Mouse (Mus musculus) forebrain, embryonic 14.5 days (tissue): ENCODE data around the gene Ppard. TPM values are rescaled to one million over a fixed set of nuclear protein-coding genes. Genes with fewer than 3 reads are reported as not detected.
"Not testable (repeated sequence)": the region's sequence is repeated elsewhere in the genome, so short reads cannot be mapped to it uniquely, and the experiment has no call there.

Experiments
- ATAC-seq: fragments of 200-750 bp; cut with Nextera tagmentation; 2 replicates; pipeline ENCODE4 v1.8.0; 2017; ENCODE audit warnings: mild to moderate bottlenecking, moderate library complexity
- DNase-seq: peaks from one replicate; pipeline ENCODE4 v3.0.0-alpha.2; 2015; ENCODE audit warnings: low spot score
- H3K27ac ChIP-seq: fragments of 300-500 bp; sonication (generic); 2 replicates; pipeline ENCODE4 v1.5.1; 2014; ENCODE audit warnings: low read depth, mild to moderate bottlenecking, control low read depth, low read length, moderate library complexity
- H3K27me3 ChIP-seq: fragments of 300-500 bp; sonication (generic); replicated peaks from 2 replicates; pipeline ENCODE4 v1.6.1; 2014; ENCODE audit warnings: low read length, control low read depth, mixed read lengths; ENCODE audit not compliant: control insufficient read depth, insufficient read depth
- H3K36me3 ChIP-seq: fragments of 300-500 bp; sonication (generic); 2 replicates; pipeline ENCODE4 v1.6.1; 2014; ENCODE audit warnings: low read length, control low read depth; ENCODE audit not compliant: control insufficient read depth, insufficient read depth
- H3K4me1 ChIP-seq: fragments of 300-500 bp; sonication (generic); 2 replicates; pipeline ENCODE4 v1.6.1; 2014; ENCODE audit warnings: antibody characterized with exemption, low read length, control low read depth; ENCODE audit not compliant: control insufficient read depth, insufficient read depth
- H3K4me2 ChIP-seq: fragments of 300-500 bp; sonication (generic); 2 replicates; pipeline ENCODE4 v1.6.1; 2014; ENCODE audit warnings: mild to moderate bottlenecking, control low read depth, low read length
- H3K4me3 ChIP-seq: fragments of 300-500 bp; sonication (generic); 2 replicates; pipeline ENCODE4 v1.5.1; 2014; ENCODE audit warnings: low read depth, low read length, control low read depth
- H3K9ac ChIP-seq: fragments of 300-500 bp; sonication (generic); 2 replicates; pipeline ENCODE4 v1.6.1; 2014; ENCODE audit warnings: mild to moderate bottlenecking, low read length, control low read depth, moderate library complexity
- H3K9me3 ChIP-seq: fragments of 300-500 bp; sonication (generic); replicated peaks from 2 replicates; pipeline ENCODE4 v1.6.1; 2016; ENCODE audit warnings: low read length, control low read depth, mixed read lengths; ENCODE audit not compliant: control insufficient read depth
- WGBS: fragments of 180-500 bp; shearing (Covaris S2); extraction: QIAGEN DNeasy Blood & Tissue Kit; methylation state at CpG from one replicate; pipeline ENCODE4 v1.1.7; 2014; 5-methylcytosine and 5-hydroxymethylcytosine counted together
- polyA plus RNA-seq: library from polyadenylated mRNA; unstranded; fragments of >200 nt; fragmentation: Nextera tagmentation; extraction: Ambion mirVana; gene quantifications from 2 replicates; pipeline ENCODE4 v1.2.1, GENCODE M21; 2014

Ppard gene
- polyA plus RNA-seq, 1 experiment from 2014 or later: 1.8 TPM

- no peak for ATAC-seq
- WGBS: 87% methylated on average over 9 of the region's 9 CpGs
- Histone ChIP-seq H3K4me2 (no peak overlapping the region), H3K9ac (no peak overlapping the region), H3K36me3 (peaks cover 35% of the 10 kb centered on the region), H3K4me3 (no peak overlapping the region), H3K27me3 (no peaks in the 10 kb centered on the region), H3K9me3 (no peaks in the 10 kb centered on the region), H3K4me1 (0 out of 2 replicates have a peak, but pooled peaks cover 8% of the 10 kb centered on the region), H3K27ac (no peak overlapping the region)
- no peak for DNase-seq
Measured at GRCm38 (mm10) chr17:28317725-28318124, 85.2 kb downstream of the Ppard start.

DNA sequence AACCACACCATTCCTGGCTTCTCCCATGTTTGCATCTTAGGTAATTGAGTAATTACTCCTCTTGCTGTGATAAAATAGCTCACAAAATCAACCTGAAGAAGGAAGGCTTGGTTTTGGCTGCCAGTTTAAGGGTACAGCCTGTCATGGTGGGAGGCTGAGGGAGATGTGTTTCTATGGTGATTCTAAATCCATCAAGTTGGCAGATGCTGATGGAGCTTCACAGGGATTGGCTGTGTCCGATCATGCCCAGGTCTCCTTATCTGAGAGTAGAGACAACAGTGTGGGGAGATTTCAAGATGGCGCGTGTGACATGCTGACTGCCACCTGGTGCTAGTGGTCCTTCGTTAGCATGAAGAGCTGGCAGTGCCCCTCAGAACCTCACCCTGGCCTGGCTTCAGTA is 89.2 kb downstream of the Ppard start:
- DNase-seq (no peak), ATAC-seq (no peak)
- H3K4me2 ChIP-seq: no peak overlapping the region
- no peak overlapping the region for H3K9ac ChIP-seq
- no peaks in the 10 kb centered on the region for H3K27me3 ChIP-seq
- no peaks in the 10 kb centered on the region for H3K4me1 ChIP-seq
- WGBS: 95% methylated on average over 4 of the region's 4 CpGs
- H3K4me3 ChIP-seq: no peak overlapping the region
- no peaks in the 10 kb centered on the region for H3K9me3 ChIP-seq
- no peak overlapping the region for H3K27ac ChIP-seq
- H3K36me3 ChIP-seq: peaks cover 27% of the 10 kb centered on the region

DNA sequence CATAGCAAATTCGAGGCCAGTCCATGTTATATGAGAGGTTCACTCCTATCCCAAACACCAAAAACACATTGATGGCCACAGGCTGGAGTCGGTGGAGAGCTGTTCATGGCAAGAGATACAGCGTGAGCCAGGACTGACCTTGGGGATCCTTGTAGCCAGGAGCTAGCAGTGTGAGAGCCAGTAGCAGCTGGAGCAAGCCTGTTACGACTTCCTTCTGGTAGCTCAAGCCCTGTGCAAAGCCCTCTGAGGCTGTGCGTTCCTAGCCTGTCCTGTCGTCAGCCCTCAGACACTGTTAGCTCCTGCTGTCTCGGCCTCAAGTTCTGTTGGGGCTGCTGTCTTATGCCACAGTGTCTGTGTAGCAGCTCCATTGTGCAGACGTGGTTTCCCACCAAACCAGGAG is 91.3 kb downstream of the Ppard start:
- no peak overlapping the region for H3K9ac ChIP-seq
- DNase-seq (no peak), ATAC-seq (no peak)
- H3K27ac ChIP-seq: no peak overlapping the region
- no peaks in the 10 kb centered on the region for H3K27me3 ChIP-seq
- H3K4me1 ChIP-seq: peaks cover 5% of the 10 kb centered on the region
- no peaks in the 10 kb centered on the region for H3K9me3 ChIP-seq
- no peak overlapping the region for H3K4me3 ChIP-seq
- 94% methylated on average over 8 of the region's 8 CpGs for WGBS
- H3K36me3 ChIP-seq: peaks cover 12% of the 10 kb centered on the region
- H3K4me2 ChIP-seq: no peak overlapping the region

DNA sequence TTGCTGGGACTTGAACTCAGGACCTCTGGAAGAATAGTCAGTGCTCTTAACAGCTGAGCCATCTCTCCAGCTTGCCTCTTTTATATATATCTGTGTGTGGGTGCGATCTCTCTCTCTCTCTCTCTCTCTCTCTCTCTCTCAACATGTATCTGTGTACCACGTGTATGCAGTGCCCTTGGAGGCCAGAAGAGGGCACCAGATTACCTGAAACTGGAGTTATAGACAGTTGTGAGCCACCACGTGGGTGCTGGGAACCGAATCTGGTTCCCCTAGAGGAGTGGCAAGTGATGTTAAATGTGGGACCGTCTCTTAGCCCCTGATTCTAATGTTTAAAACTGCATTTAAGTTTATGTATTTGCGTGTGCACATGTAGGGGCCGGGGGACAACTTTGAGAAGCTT is 91.9 kb downstream of the Ppard start:
- not testable (repeated sequence) for H3K4me2 ChIP-seq, H3K4me1 ChIP-seq, H3K27ac ChIP-seq, H3K4me3 ChIP-seq, H3K27me3 ChIP-seq, H3K9ac ChIP-seq, DNase-seq, H3K36me3 ChIP-seq, ATAC-seq, H3K9me3 ChIP-seq
- WGBS: 94% methylated on average over 7 of the region's 7 CpGs

- no peak overlapping the region for H3K4me3 ChIP-seq
- DNase-seq: no peak
- H3K9ac ChIP-seq: no peak overlapping the region
- WGBS: 95% methylated on average over 8 of the region's 8 CpGs
- peaks cover 14% of the 10 kb centered on the region for H3K4me1 ChIP-seq
- no peak overlapping the region for H3K4me2 ChIP-seq
- no peaks in the 10 kb centered on the region for H3K27me3 ChIP-seq
- H3K27ac ChIP-seq: no peak overlapping the region
- H3K9me3 ChIP-seq: no peaks in the 10 kb centered on the region
- peaks cover 17% of the 10 kb centered on the region for H3K36me3 ChIP-seq
- ATAC-seq: no peak
Measured at GRCm38 (mm10) chr17:28325751-28326150, 93.3 kb downstream of the Ppard start.

- Histone ChIP-seq H3K9ac (no peak overlapping the region), H3K36me3 (peaks cover 25% of the 10 kb centered on the region), H3K4me1 (peaks cover 14% of the 10 kb centered on the region), H3K27me3 (no peaks in the 10 kb centered on the region), H3K9me3 (no peaks in the 10 kb centered on the region), H3K4me3 (no peak overlapping the region), H3K27ac (no peak overlapping the region), H3K4me2 (no peak overlapping the region)
- ATAC-seq (no peak), DNase-seq (no peak)
- WGBS: 90% methylated on average over 3 of the region's 3 CpGs
Measured at GRCm38 (mm10) chr17:28326951-28327350, 94.5 kb downstream of the Ppard start.

- Histone ChIP-seq H3K36me3 (peaks cover 31% of the 10 kb centered on the region), H3K4me3 (peak overlapping the region; percentile 71), H3K27ac (peak overlapping the region; percentile 95), H3K9me3 (no peaks in the 10 kb centered on the region), H3K4me2 (peak overlapping the region; percentile 84), H3K9ac (peak overlapping the region; percentile 96), H3K27me3 (no peaks in the 10 kb centered on the region), H3K4me1 (peaks cover 14% of the 10 kb centered on the region)
- ATAC-seq (peak; percentile 38), DNase-seq (no peak)
- 10% methylated on average over 22 of the region's 22 CpGs for WGBS
Measured at GRCm38 (mm10) chr17:28327673-28328325, 95.3 kb downstream of the Ppard start.

DNA sequence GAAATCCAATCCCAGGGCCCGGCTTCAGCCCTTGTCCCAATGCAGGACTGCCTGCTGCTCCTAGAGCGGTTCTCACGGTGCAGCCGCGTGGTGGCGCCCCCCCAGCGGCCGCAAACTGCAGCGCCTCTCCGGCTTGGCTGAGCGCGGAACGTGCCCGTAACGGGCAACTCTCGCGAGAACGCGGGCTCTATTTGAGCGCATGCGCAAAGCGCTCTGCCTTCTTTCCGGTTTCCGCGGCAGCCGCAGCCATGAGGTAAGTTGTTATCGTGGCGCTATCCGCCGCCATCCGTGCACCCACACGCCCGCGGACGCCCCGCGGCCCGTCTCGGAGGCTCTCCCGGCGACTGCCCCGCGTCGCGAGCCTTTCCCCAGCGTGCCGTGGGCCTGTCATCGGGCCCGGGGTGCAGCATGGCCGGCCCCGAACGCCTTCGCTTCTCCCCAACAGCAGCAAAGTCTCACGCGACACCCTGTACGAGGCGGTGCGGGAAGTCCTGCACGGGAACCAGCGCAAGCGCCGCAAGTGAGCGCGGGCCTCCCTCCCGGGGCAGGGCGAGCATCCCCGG is 95.9 kb downstream of the Ppard start, which contains the start of gene Rpl10a:
Rpl10a (plus strand) TSS at position 106 of the 563 bp plus-strand sequence.
- H3K36me3 ChIP-seq: peaks cover 35% of the 10 kb centered on the region
- H3K9ac ChIP-seq: peak within 1 kb of the TSS; percentile 96
- peak within 1 kb of the TSS; percentile 84 for H3K4me2 ChIP-seq
- DNase-seq: peak; percentile 98
- ATAC-seq: peak; percentile 93
- peaks cover 14% of the 10 kb centered on the region for H3K4me1 ChIP-seq
- no peaks in the 10 kb centered on the region for H3K27me3 ChIP-seq
- WGBS: under 1% methylated on average over 64 of the region's 67 CpGs
- no peaks in the 10 kb centered on the region for H3K9me3 ChIP-seq
- peak within 1 kb of the TSS; percentile 95 for H3K27ac ChIP-seq
- H3K4me3 ChIP-seq: peak within 1 kb of the TSS; percentile 71

DNA sequence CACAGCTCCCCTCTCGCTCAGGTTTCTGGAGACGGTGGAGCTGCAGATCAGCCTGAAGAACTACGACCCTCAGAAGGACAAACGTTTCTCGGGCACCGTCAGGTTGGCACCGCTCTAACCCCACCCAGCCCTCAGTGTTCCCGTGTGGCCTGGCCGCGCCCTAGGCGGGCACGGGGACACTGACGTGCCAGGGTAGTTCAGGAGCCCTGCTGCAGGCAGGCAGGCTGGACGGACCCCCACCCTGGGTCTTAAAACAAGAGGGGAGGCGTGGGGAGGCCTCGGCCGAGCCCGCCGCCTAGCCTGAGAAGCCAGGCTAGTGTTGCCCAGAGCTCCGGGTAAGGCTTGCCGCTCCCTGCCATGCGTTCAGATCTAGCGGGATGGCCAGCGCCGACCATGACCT is 96.4 kb downstream of the Ppard start:
- Histone ChIP-seq H3K36me3 (peaks cover 38% of the 10 kb centered on the region), H3K4me1 (peaks cover 14% of the 10 kb centered on the region), H3K4me2 (peak overlapping the region; percentile 84), H3K4me3 (peak overlapping the region; percentile 71), H3K9me3 (no peaks in the 10 kb centered on the region), H3K9ac (peak overlapping the region; percentile 96), H3K27ac (peak overlapping the region; percentile 95), H3K27me3 (no peaks in the 10 kb centered on the region)
- under 1% methylated on average over 25 of the region's 25 CpGs for WGBS
- no peak for DNase-seq
- ATAC-seq: peak; percentile 19
